Mouse (Mus musculus) lung, postnatal 4 days (tissue): Measurements from ENCODE around the gene Olfr644.

ENCODE experiments used
- DNase-seq, 2 experiments: peaks; one replicate each; pipeline ENCODE4 v3.0.0; 2021

Gene Olfr644

GRCm38 (mm10) chr7:104071769-104072168 is at the start of gene Olfr644:
Olfr644 (minus strand) TSS chr7:104071869.
- DNase-seq: no peak

GRCm38 (mm10) chr7:104104757-104104972 is 33.0 kb upstream of the Olfr644 start, which contains the start of gene Olfr646:
Olfr646 (plus strand) TSS chr7:104104873.
- DNase-seq: no peak

DNA sequence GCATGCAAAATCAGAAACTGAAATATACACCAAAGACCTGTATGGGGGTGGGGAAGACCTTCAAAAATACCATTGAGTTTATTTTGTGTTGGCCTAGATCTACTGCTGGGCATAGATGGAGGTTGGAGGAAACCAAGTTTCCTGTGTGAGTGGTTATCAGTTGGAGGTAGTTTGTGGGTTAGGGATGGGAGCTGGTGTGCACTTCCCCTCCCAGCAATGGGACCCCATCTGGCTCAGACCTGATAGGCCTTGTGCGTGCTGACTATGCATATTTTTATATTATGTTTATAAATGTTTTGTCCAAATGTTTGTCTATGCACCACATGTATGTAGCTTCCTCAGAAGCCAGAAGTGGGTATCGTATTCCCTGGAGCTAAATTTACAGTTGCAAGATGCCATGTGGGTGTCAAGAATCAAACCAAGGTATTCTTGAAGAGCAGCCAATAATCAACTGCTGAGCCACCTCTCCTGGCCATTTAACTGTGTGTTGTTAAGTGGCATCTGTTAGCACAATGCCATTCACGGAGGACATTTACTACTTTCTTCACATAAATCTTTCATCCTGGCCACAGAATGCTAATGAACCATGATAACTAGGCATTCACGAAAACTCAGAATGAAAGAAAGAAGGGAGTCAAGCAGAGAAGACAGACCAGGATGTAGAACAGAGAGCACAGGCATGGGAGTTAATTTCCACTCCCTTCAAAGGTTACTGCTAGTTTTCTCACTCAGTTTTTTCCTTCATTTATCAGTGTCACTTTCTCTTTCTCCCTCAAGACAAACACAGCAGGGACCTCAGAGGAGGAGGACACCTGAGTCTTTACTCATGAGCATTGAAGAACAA is 32.5 kb upstream of the Olfr644 start:
- no peak for DNase-seq

- DNase-seq: no peak
Observed at GRCm38 (mm10) chr7:104085365-104085764, 13.7 kb upstream of the Olfr644 start, which contains the start of gene Olfr645. Olfr645 (minus strand) TSS chr7:104085465.

- DNase-seq: no peak
Observed at GRCm38 (mm10) chr7:104061345-104061744, 10.3 kb downstream of the Olfr644 start, which contains the start of gene 4930516K23Rik. 4930516K23Rik (minus strand) TSS chr7:104061445.

DNA sequence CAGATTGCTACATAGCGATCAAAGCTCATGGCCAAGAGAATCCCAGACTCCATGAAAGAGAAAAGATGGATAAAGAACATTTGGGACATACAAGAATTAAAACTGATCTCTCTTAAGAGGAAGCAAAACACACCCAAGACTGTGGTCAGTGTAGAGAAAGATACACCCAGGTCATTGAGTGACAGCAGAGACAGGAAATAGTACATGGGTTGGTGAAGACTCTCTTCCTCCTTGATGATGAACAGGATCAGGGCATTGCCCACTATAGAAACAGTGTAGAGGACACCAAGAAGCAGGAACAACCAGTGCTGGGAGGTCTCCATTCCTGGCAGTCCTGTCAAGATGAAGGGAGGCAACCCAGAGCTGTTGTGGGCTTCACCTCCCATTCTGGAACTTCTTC is 12.5 kb downstream of the Olfr644 start:
- no peak for DNase-seq

- DNase-seq: no peak
Observed at GRCm38 (mm10) chr7:104052566-104052965, 19.1 kb downstream of the Olfr644 start, which contains the start of gene Olfr642. Olfr642 (minus strand) TSS chr7:104052666.

DNA sequence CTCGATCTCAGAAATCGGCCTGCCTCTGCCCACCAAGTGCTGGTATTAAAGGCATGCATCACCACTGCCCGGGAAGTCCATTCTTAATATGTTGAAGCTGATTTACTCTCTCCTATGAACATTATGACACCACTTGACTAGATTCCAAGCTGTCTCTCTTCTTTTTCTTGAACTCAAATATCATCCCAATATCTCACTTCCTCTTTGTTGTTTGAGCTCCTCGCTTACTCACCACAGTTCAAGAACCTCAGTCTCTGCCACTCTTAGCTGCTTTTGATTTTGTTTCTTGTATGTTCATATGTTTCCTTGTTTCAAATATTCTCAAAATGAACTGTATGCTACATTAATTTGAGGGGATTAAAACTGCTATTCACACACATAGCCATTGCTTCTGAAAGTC is 20.9 kb downstream of the Olfr644 start:
- no peak for DNase-seq

DNA sequence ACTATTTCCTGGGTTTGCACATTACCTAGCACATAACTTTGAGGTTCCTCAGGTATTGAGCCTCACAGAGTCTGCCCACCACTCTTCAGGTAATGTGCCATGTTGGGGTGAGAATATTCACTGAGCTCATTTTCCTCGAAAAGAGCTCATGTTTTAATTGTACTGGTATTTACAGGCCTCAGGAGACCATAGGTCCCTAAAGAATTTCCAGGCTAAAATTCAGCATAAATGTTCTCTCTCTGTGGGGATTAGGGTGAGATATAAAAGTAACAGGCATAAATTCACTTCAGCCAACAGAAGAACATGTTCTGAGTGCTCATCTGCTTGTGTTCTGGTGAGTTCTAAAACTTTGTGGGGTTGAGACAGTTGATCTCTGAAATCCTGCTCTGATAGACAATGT is 36.5 kb downstream of the Olfr644 start, which contains the start of gene Olfr641:
Gene Olfr641, plus strand, starts transcription at position 301 of the 400 bp plus-strand sequence.
- DNase-seq: no peak

DNA sequence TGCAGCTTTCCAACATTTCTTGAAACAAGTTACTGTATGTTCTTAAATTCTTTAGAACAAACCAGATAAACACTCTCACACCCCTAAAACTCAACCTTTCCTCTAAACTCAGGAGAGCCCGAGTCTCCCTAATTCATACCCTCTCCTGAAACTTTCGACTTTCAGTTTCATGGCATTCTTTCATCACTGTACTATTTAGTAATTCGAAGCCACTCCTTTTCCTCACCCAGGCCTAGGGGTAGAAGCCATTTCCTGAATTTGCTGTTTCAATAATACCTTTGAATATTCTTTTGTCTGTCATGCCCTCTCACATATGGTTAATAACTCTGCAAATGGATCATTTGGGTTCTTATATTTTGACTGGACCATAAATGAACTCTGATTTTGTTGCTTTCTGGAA is 44.7 kb downstream of the Olfr644 start:
- no peak for DNase-seq

GRCm38 (mm10) chr7:104025473-104025872 is 46.2 kb downstream of the Olfr644 start, which contains the start of gene Olfr640:
Olfr640 (minus strand) TSS chr7:104025573.
- no peak for DNase-seq

DNA sequence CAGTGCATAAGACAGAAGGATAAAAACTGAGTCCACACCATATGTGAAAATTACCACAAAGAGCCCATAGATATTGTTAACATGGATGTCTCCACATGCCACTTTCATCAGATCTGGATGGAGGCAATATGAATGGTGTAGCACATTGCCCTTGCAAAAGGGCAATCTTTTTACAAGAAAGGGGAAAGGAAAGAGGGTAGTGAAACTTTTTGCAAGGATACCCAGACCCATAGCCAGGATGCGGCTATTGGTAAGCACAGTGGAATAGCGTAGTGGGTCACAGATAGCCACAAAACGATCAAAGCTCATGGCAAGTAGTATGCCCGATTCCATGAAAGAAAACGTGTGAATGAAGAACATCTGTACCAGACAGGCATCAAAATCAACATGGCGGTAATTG is 50.0 kb downstream of the Olfr644 start:
- DNase-seq: no peak

DNA sequence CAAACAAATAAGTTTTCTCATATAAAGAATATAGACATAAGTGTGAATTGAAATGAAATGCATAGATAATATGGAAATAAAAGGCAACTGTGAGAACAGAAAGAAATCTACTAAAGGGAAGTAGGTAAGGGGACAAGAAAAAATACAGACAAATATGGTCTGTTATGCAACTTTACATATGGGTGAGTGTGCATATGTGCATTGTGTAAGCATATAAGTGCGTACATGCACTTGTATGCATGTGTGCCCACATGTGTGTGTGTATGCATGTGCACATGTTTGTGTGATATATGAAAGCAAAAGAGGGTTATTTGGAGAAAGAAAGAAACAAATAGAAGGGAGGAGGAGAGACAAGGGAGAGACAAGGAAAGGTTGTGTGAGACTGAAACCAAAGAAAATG is 52.7 kb downstream of the Olfr644 start:
- no peak for DNase-seq

DNA sequence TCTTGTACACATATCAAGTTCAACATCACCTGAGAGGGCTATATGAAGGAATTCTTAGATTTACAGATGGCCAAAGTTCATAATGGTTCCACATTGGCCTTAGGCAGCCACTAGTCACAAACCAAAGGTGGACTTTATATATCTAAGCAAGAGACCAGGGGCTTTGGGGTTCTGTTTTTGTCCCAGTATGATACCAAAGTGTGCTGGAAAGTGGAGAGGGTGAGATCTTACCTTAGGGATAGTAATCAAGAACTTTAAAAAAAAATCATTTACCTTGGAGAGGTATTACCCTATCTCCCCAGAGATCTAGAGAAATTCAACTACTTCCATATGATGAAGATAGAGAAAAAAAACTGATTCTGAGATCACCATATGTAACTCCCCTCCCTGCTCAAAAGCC is 54.5 kb downstream of the Olfr644 start, which contains the start of gene Olfr639:
Gene Olfr639, minus strand, starts transcription at position 101 of the 400 bp plus-strand sequence.
- DNase-seq: no peak
